Mouse (Mus musculus): ENCODE data around the gene Gm11060. TPM values are rescaled to one million over a fixed set of nuclear protein-coding genes. Genes with fewer than 3 reads are reported as not detected.

Gene Gm11060
- polyA plus RNA-seq, 1 experiment: not detected

- Histone ChIP-seq H3K4me1 (ENCODE audit: control insufficient read depth, insufficient read depth, low read length) (no peaks in the 10 kb centered on the region), H3K27me3 (replicated peaks; ENCODE audit: control insufficient read depth, insufficient read depth, low read length) (peaks cover 11% of the 10 kb centered on the region), H3K36me3 (ENCODE audit: control insufficient read depth, insufficient read depth, low read length) (no peaks in the 10 kb centered on the region), H3K27ac (ENCODE audit: insufficient read depth, low read depth, low read length) (no peak overlapping the region), H3K4me3 (ENCODE audit: insufficient read depth, low read depth, low read length) (no peak overlapping the region)
- no peak for DNase-seq
- TF ChIP-seq CTCF (conservative IDR thresholded peaks at IDR 0.05; ENCODE audit: insufficient read depth, insufficient read length, low read depth, low read length) (no peak), POLR2A (IDR thresholded peaks at IDR 0.05; ENCODE audit: low read depth, low read length) (no peak)
- 52% methylated on average over 12 of the region's 12 CpGs for WGBS
Observed at GRCm38 (mm10) chr2:105131061-105131810, 39.4 kb downstream of the Gm11060 start.

GRCm38 (mm10) chr2:105131811-105132100 lies 39.9 kb downstream of the Gm11060 start:
- H3K4me3 ChIP-seq (ENCODE audit: insufficient read depth, low read depth, low read length): no peak overlapping the region
- no peak overlapping the region for H3K27ac ChIP-seq (ENCODE audit: insufficient read depth, low read depth, low read length)
- TF ChIP-seq POLR2A (IDR thresholded peaks at IDR 0.05; ENCODE audit: low read depth, low read length) (no peak), CTCF (conservative IDR thresholded peaks at IDR 0.05; ENCODE audit: insufficient read depth, insufficient read length, low read depth, low read length) (no peak)
- H3K4me1 ChIP-seq (ENCODE audit: control insufficient read depth, insufficient read depth, low read length): no peaks in the 10 kb centered on the region
- DNase-seq: no peak
- H3K36me3 ChIP-seq (ENCODE audit: control insufficient read depth, insufficient read depth, low read length): no peaks in the 10 kb centered on the region
- WGBS: 51% methylated on average over 2 of the region's 2 CpGs
- peaks cover 7% of the 10 kb centered on the region; the same call in 1 of the 2 replicates for H3K27me3 ChIP-seq (replicated peaks; ENCODE audit: control insufficient read depth, insufficient read depth, low read length)

GRCm38 (mm10) chr2:105132300-105132699 lies 40.5 kb downstream of the Gm11060 start:
- Histone ChIP-seq H3K27ac (ENCODE audit: insufficient read depth, low read depth, low read length) (no peak overlapping the region), H3K27me3 (replicated peaks; ENCODE audit: control insufficient read depth, insufficient read depth, low read length) (peaks cover 5% of the 10 kb centered on the region; the same call in 1 of the 2 replicates), H3K4me3 (ENCODE audit: insufficient read depth, low read depth, low read length) (no peak overlapping the region), H3K4me1 (ENCODE audit: control insufficient read depth, insufficient read depth, low read length) (no peaks in the 10 kb centered on the region), H3K36me3 (ENCODE audit: control insufficient read depth, insufficient read depth, low read length) (no peaks in the 10 kb centered on the region)
- TF ChIP-seq CTCF (conservative IDR thresholded peaks at IDR 0.05; ENCODE audit: insufficient read depth, insufficient read length, low read depth, low read length) (no peak), POLR2A (IDR thresholded peaks at IDR 0.05; ENCODE audit: low read depth, low read length) (no peak)
- DNase-seq: no peak
- WGBS: 6% methylated on average over 17 of the region's 17 CpGs

- H3K27me3 ChIP-seq (replicated peaks; ENCODE audit: control insufficient read depth, insufficient read depth, low read length): peaks cover 5% of the 10 kb centered on the region; the same call in 1 of the 2 replicates
- no peaks in the 10 kb centered on the region for H3K4me1 ChIP-seq (ENCODE audit: control insufficient read depth, insufficient read depth, low read length)
- TF ChIP-seq CTCF (conservative IDR thresholded peaks at IDR 0.05; ENCODE audit: insufficient read depth, insufficient read length, low read depth, low read length) (no peak), POLR2A (IDR thresholded peaks at IDR 0.05; ENCODE audit: low read depth, low read length) (no peak)
- no peak overlapping the region for H3K27ac ChIP-seq (ENCODE audit: insufficient read depth, low read depth, low read length)
- WGBS: 24% methylated on average over 43 of the region's 43 CpGs
- no peaks in the 10 kb centered on the region for H3K36me3 ChIP-seq (ENCODE audit: control insufficient read depth, insufficient read depth, low read length)
- H3K4me3 ChIP-seq (ENCODE audit: insufficient read depth, low read depth, low read length): no peak overlapping the region
- DNase-seq: no peak
Observed at GRCm38 (mm10) chr2:105132933-105133795, 41.3 kb downstream of the Gm11060 start.

GRCm38 (mm10) chr2:105134296-105134695 lies 42.5 kb downstream of the Gm11060 start:
- Histone ChIP-seq H3K36me3 (ENCODE audit: control insufficient read depth, insufficient read depth, low read length) (no peaks in the 10 kb centered on the region), H3K4me1 (ENCODE audit: control insufficient read depth, insufficient read depth, low read length) (no peaks in the 10 kb centered on the region), H3K27me3 (replicated peaks; ENCODE audit: control insufficient read depth, insufficient read depth, low read length) (peaks cover 5% of the 10 kb centered on the region; the same call in 1 of the 2 replicates), H3K27ac (ENCODE audit: insufficient read depth, low read depth, low read length) (no peak overlapping the region), H3K4me3 (ENCODE audit: insufficient read depth, low read depth, low read length) (no peak overlapping the region)
- TF ChIP-seq CTCF (conservative IDR thresholded peaks at IDR 0.05; ENCODE audit: insufficient read depth, insufficient read length, low read depth, low read length) (no peak), POLR2A (IDR thresholded peaks at IDR 0.05; ENCODE audit: low read depth, low read length) (no peak)
- no peak for DNase-seq
- 23% methylated on average over 19 of the region's 19 CpGs for WGBS

- Histone ChIP-seq H3K27me3 (replicated peaks; ENCODE audit: control insufficient read depth, insufficient read depth, low read length) (no peaks in the 10 kb centered on the region; the same call in 1 of the 2 replicates), H3K4me3 (ENCODE audit: insufficient read depth, low read depth, low read length) (no peak overlapping the region), H3K27ac (ENCODE audit: insufficient read depth, low read depth, low read length) (no peak overlapping the region), H3K36me3 (ENCODE audit: control insufficient read depth, insufficient read depth, low read length) (no peaks in the 10 kb centered on the region), H3K4me1 (ENCODE audit: control insufficient read depth, insufficient read depth, low read length) (no peaks in the 10 kb centered on the region)
- TF ChIP-seq POLR2A (IDR thresholded peaks at IDR 0.05; ENCODE audit: low read depth, low read length) (no peak), CTCF (conservative IDR thresholded peaks at IDR 0.05; ENCODE audit: insufficient read depth, insufficient read length, low read depth, low read length) (no peak)
- WGBS: 45% methylated on average over 7 of the region's 7 CpGs
- no peak for DNase-seq
Observed at GRCm38 (mm10) chr2:105139471-105139870, 47.7 kb downstream of the Gm11060 start.

GRCm38 (mm10) chr2:105141371-105141770 lies 49.6 kb downstream of the Gm11060 start:
- no peak overlapping the region for H3K4me3 ChIP-seq (ENCODE audit: insufficient read depth, low read depth, low read length)
- no peaks in the 10 kb centered on the region for H3K4me1 ChIP-seq (ENCODE audit: control insufficient read depth, insufficient read depth, low read length)
- no peaks in the 10 kb centered on the region; the same call in 1 of the 2 replicates for H3K27me3 ChIP-seq (replicated peaks; ENCODE audit: control insufficient read depth, insufficient read depth, low read length)
- WGBS: 73% methylated on average over 7 of the region's 7 CpGs
- no peak overlapping the region for H3K27ac ChIP-seq (ENCODE audit: insufficient read depth, low read depth, low read length)
- H3K36me3 ChIP-seq (ENCODE audit: control insufficient read depth, insufficient read depth, low read length): no peaks in the 10 kb centered on the region
- no peak for DNase-seq
- TF ChIP-seq POLR2A (IDR thresholded peaks at IDR 0.05; ENCODE audit: low read depth, low read length): no peak
- TF ChIP-seq CTCF (conservative IDR thresholded peaks at IDR 0.05; ENCODE audit: insufficient read depth, insufficient read length, low read depth, low read length): no peak

Other genes starting within 250 kb of the Gm11060 start
- 1.1 and 1.6 TPM in 2 replicates for gene Prrg4, start 242.1 kb upstream of the Gm11060 start, polyA plus RNA-seq (2012; rRNA removed)
- 1.9 and 2.5 TPM in 2 replicates for gene Ccdc73, start 224.2 kb upstream of the Gm11060 start, polyA plus RNA-seq (2012; rRNA removed)
- 35.0 and 44.4 TPM in 2 replicates for gene Eif3m, start 74.9 kb upstream of the Gm11060 start, polyA plus RNA-seq (2012; rRNA removed)
- 16.9 and 20.8 TPM in 2 replicates for gene Wt1, start 34.5 kb downstream of the Gm11060 start, polyA plus RNA-seq (2012; rRNA removed)
- gene Them7, start 132.3 kb downstream of the Gm11060 start, polyA plus RNA-seq (2012; rRNA removed): 241 and 309 TPM in 2 replicates